Mouse (Mus musculus): ENCODE measurements around the gene Pacsin3. TPM values are rescaled to one million over a fixed set of nuclear protein-coding genes. Genes with fewer than 3 reads are reported as not detected.

The Pacsin3 gene
- polyA plus RNA-seq, 1 experiment, result 18.0 TPM

DNA sequence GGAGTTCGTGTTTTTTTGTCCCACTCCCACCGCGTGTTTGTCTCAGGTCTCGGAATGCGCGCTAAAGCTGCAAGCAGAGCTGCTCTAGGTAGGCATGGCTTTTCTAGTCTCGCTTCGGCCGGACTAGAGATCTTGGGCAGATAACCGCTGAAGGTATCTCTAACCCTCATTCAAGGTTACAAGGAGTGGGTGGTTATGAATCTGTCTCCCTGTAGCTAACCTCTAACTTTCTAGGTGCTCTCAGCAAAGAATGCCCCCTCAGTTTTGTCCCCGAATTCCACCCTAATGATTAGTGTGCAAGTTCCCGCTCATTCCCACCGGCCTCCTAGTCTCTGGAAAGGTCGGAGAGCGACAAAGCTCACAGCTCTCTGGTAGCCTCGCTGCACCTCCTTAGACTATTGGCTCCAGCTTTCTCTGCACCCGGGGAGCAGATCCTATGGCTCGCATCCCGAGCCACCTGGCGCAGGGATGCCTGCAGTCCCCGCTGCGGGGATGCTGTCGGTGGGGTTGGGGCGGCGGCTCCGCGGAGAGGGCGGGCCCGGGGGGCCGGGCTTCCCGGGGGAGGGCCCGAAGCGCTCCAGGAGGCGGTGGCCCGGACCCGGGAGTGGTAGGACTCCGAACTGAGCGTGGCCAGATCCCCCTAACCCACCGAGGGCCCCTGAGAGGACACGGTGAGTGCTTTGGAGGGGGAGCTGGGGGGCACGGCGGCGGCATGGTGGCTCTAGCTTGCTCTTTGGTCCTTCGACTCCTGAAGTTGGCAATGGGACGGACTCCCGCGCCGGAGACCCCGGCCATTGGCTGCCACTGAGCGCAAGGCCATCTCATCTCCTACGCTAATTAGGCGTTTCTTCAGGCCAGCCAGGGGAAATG is 737 bp downstream of the Pacsin3 start:
- H3K27ac ChIP-seq (ENCODE audit: insufficient read depth, low read length), result no peak overlapping the region
- H3K36me3 ChIP-seq (ENCODE audit: control insufficient read depth, insufficient read depth, low read length, poor library complexity, severe bottlenecking), result no peaks in the 10 kb centered on the region
- TF ChIP-seq EP300 (IDR thresholded peaks at IDR 0.05; ENCODE audit: insufficient read depth, low read depth, low read length) (0 out of 2 replicates have a peak, but pooled peaks have one; percentile 2), CTCF (IDR thresholded peaks at IDR 0.05; ENCODE audit: low read depth, low read length) (no peak)
- H3K27me3 ChIP-seq (ENCODE audit: control insufficient read depth, insufficient read depth, low read length, poor library complexity, severe bottlenecking), result 0 out of 2 replicates have a peak, but pooled peaks cover 1% of the 10 kb centered on the region
- H3K9me3 ChIP-seq (replicated peaks; ENCODE audit: control insufficient read depth, insufficient read depth, low read length, poor library complexity, severe bottlenecking), result no peaks in the 10 kb centered on the region
- peak overlapping the region; percentile 88 for H3K4me3 ChIP-seq (ENCODE audit: low read depth, low read length)
- peak overlapping the region; percentile 54 for H3K9ac ChIP-seq (ENCODE audit: low read depth, poor library complexity, severe bottlenecking)
- no peaks in the 10 kb centered on the region for H3K4me1 ChIP-seq (ENCODE audit: control insufficient read depth, insufficient read depth, low read length)

DNA sequence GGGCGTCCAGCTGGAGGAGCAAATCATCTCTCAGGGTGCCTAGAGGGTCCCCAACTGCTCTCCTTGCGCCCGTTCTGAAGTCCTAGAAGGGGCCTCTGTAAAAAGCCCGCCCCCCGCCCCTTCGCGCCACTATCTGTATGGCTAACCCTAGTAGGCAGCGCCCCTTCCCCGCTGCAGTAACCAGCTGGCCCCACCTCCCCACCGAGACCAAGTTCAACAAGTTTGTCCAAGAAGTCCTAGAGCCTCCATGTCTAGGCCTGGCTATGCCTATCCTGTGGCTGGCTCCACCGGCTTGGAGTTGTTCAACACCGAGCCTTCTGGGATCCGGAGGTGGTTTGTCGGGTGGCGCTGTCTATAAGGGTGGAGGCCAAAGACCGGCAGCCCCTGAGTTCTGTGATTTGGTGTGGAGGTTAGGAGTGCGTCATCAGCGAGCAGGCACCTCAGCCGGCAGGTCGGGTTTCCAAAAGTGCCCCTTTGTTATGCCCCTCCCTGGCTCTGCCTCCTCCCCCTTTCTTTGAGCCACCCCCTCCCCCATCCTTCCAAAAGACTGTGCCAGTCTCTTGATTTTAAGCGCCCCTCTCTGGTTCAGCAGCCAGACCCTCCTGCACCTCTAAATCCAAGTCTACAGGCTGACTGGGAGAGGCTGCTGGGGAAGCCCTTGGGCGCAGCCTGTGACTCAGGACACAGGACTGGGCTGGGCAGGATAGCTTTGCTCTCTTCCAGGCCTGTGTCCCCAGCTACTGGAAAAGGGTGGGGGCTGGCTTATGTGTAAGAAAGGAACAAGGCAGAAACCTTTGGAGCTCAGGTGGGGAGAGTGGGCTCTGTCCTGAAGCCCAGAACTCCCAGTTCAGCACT is 1.6 kb downstream of the Pacsin3 start:
- no peak for TF ChIP-seq CTCF (IDR thresholded peaks at IDR 0.05; ENCODE audit: low read depth, low read length)
- TF ChIP-seq POLR2A (IDR thresholded peaks at IDR 0.05; ENCODE audit: insufficient read depth, low read length), result no peak
- no peak for TF ChIP-seq EP300 (IDR thresholded peaks at IDR 0.05; ENCODE audit: insufficient read depth, low read depth, low read length)
- Histone ChIP-seq H3K27me3 (ENCODE audit: control insufficient read depth, insufficient read depth, low read length, poor library complexity, severe bottlenecking) (0 out of 2 replicates have a peak, but pooled peaks cover 1% of the 10 kb centered on the region), H3K9ac (ENCODE audit: low read depth, poor library complexity, severe bottlenecking) (peak overlapping the region; percentile 54), H3K9me3 (replicated peaks; ENCODE audit: control insufficient read depth, insufficient read depth, low read length, poor library complexity, severe bottlenecking) (no peaks in the 10 kb centered on the region), H3K27ac (ENCODE audit: insufficient read depth, low read length) (no peak overlapping the region), H3K4me3 (ENCODE audit: low read depth, low read length) (peak overlapping the region; percentile 88), H3K4me1 (ENCODE audit: control insufficient read depth, insufficient read depth, low read length) (no peaks in the 10 kb centered on the region), H3K36me3 (ENCODE audit: control insufficient read depth, insufficient read depth, low read length, poor library complexity, severe bottlenecking) (no peaks in the 10 kb centered on the region)

DNA sequence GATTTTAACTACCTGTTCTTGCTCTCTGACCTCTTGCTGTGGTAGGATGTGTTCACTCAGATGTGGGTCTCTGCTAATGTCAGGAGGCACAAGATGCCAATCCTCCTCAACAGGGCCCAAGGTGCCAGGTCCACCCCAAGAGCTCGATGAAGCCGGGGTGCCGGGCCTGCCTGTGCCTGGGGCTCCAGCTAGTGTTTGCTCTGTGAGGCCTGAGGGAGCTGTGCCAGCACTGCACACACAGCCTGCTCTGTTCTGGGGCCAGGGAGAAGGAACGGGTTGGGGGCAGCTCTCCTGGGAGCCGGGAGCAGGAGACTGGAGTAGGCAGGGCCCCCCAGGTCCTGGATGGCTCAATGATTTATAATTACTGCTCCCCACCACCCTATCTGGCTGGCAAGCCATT is 2.3 kb downstream of the Pacsin3 start:
- H3K9ac ChIP-seq (ENCODE audit: low read depth, poor library complexity, severe bottlenecking), result peak overlapping the region; percentile 54; the same call in 1 of the 2 replicates

DNA sequence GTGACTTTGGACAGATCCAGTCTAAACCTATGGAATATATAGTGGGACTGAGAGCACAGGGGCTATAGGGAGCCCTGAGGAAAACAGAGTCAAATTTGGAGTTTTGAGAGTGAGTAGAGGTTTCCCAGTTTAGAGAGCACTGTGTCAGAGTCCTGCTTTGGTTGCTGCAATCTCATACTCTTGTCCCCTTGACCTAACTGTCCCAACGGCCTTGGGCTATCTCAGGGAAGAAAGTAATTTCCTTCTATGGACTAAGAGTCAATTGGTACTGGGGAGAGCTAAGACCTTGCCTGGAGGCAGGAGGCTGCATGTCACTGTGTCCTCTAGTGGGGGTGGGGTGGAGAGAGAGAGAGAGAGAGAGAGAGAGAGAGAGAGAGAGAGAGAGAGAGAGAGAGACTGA is 3.1 kb downstream of the Pacsin3 start:
- Histone ChIP-seq H3K27ac (ENCODE audit: insufficient read depth, low read length) (no peak overlapping the region), H3K4me1 (ENCODE audit: control insufficient read depth, insufficient read depth, low read length) (no peaks in the 10 kb centered on the region), H3K9me3 (replicated peaks; ENCODE audit: control insufficient read depth, insufficient read depth, low read length, poor library complexity, severe bottlenecking) (no peaks in the 10 kb centered on the region), H3K27me3 (ENCODE audit: control insufficient read depth, insufficient read depth, low read length, poor library complexity, severe bottlenecking) (no peaks in the 10 kb centered on the region), H3K4me3 (ENCODE audit: low read depth, low read length) (no peak overlapping the region), H3K9ac (ENCODE audit: low read depth, poor library complexity, severe bottlenecking) (no peak overlapping the region), H3K36me3 (ENCODE audit: control insufficient read depth, insufficient read depth, low read length, poor library complexity, severe bottlenecking) (no peaks in the 10 kb centered on the region)
- TF ChIP-seq CTCF (IDR thresholded peaks at IDR 0.05; ENCODE audit: low read depth, low read length) (no peak), POLR2A (IDR thresholded peaks at IDR 0.05; ENCODE audit: insufficient read depth, low read length) (no peak), EP300 (IDR thresholded peaks at IDR 0.05; ENCODE audit: insufficient read depth, low read depth, low read length) (no peak)

More for the DNA sequence above, 2.3 kb downstream of the Pacsin3 start:
- H3K4me3 ChIP-seq (ENCODE audit: low read depth, low read length), result peak overlapping the region; percentile 88; the same call in 1 of the 2 replicates
- no peaks in the 10 kb centered on the region for H3K9me3 ChIP-seq (replicated peaks; ENCODE audit: control insufficient read depth, insufficient read depth, low read length, poor library complexity, severe bottlenecking)
- no peaks in the 10 kb centered on the region for H3K36me3 ChIP-seq (ENCODE audit: control insufficient read depth, insufficient read depth, low read length, poor library complexity, severe bottlenecking)
- H3K27ac ChIP-seq (ENCODE audit: insufficient read depth, low read length), result no peak overlapping the region
- H3K4me1 ChIP-seq (ENCODE audit: control insufficient read depth, insufficient read depth, low read length), result no peaks in the 10 kb centered on the region
- H3K27me3 ChIP-seq (ENCODE audit: control insufficient read depth, insufficient read depth, low read length, poor library complexity, severe bottlenecking), result no peaks in the 10 kb centered on the region
- TF ChIP-seq POLR2A (IDR thresholded peaks at IDR 0.05; ENCODE audit: insufficient read depth, low read length), result no peak
- TF ChIP-seq EP300 (IDR thresholded peaks at IDR 0.05; ENCODE audit: insufficient read depth, low read depth, low read length), result no peak

DNA sequence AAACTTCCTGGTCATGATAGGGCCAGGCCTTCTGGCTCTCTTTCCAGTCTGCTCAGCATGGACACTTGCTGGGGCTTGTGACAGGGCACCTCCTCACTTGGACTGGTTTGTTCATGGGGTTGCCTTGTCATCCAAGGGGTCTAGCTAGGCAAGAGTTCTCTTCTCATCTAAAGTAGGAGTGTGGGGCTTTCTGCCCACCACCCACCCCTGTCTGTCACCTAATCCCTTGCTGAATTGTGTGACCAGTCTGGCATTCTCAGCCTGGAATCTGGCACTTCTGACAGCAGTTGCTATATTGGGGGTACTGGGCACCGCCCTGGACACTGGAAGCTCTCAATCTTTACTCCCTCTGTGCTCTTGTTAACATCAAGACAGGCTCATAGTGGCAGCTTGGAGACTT is 3.7 kb downstream of the Pacsin3 start:
- H3K27me3 ChIP-seq (ENCODE audit: control insufficient read depth, insufficient read depth, low read length, poor library complexity, severe bottlenecking), result no peaks in the 10 kb centered on the region
- no peak overlapping the region for H3K4me3 ChIP-seq (ENCODE audit: low read depth, low read length)
- no peak overlapping the region for H3K27ac ChIP-seq (ENCODE audit: insufficient read depth, low read length)
- TF ChIP-seq EP300 (IDR thresholded peaks at IDR 0.05; ENCODE audit: insufficient read depth, low read depth, low read length), result no peak
- TF ChIP-seq POLR2A (IDR thresholded peaks at IDR 0.05; ENCODE audit: insufficient read depth, low read length), result no peak
- no peak for TF ChIP-seq CTCF (IDR thresholded peaks at IDR 0.05; ENCODE audit: low read depth, low read length)
- H3K9me3 ChIP-seq (replicated peaks; ENCODE audit: control insufficient read depth, insufficient read depth, low read length, poor library complexity, severe bottlenecking), result no peaks in the 10 kb centered on the region
- H3K36me3 ChIP-seq (ENCODE audit: control insufficient read depth, insufficient read depth, low read length, poor library complexity, severe bottlenecking), result no peaks in the 10 kb centered on the region
- no peak overlapping the region for H3K9ac ChIP-seq (ENCODE audit: low read depth, poor library complexity, severe bottlenecking)
- no peaks in the 10 kb centered on the region for H3K4me1 ChIP-seq (ENCODE audit: control insufficient read depth, insufficient read depth, low read length)

All from ES-Bruce4 (cell line).